Mouse (Mus musculus) large intestine, adult 2 months (tissue): ENCODE results near the gene Rfx5. TPM values are rescaled to one million over a fixed set of nuclear protein-coding genes. Genes with fewer than 3 reads are reported as not detected.
A peak's percentile ranks its signal among the peaks of the same experiment; 100 is the strongest.
"Not testable (repeated sequence)": the region's sequence is repeated elsewhere in the genome, so short reads cannot be mapped to it uniquely, and the experiment has no call there.

Experiments
- DNase-seq: peaks from one replicate; pipeline ENCODE4 v3.0.0-alpha.2; 2012; ENCODE audit warnings: low read depth, low spot score
- WGBS: fragments of 180-500 bp; shearing (Covaris S2); methylation state at CpG from one replicate; pipeline ENCODE4 v1.1.7; 2018; 5-methylcytosine and 5-hydroxymethylcytosine counted together
- polyA plus RNA-seq: library from polyadenylated mRNA; depleted of rRNA; stranded (reverse); fragments of >200 nt; gene quantifications from 2 replicates; pipeline ENCODE4 v1.2.3, GENCODE M21; 2012

The Rfx5 gene
- polyA plus RNA-seq, 1 experiment, result 6.2 TPM

- not testable (repeated sequence) for DNase-seq
- 92% methylated on average over 3 of the region's 3 CpGs for WGBS
These were observed 19.3 kb upstream of the Rfx5 start for GRCm38 (mm10) chr3:94934564-94934963.

GRCm38 (mm10) chr3:94935332-94935731, 18.5 kb upstream of the Rfx5 start:
- 59% methylated on average over 3 of the region's 3 CpGs for WGBS
- DNase-seq, result not testable (repeated sequence)

GRCm38 (mm10) chr3:94936147-94936546, 17.7 kb upstream of the Rfx5 start:
- not testable (repeated sequence) for DNase-seq
- 83% methylated on average over 5 of the region's 5 CpGs for WGBS

- 99% methylated on average over 7 of the region's 7 CpGs for WGBS
These were observed 16.7 kb upstream of the Rfx5 start for GRCm38 (mm10) chr3:94937194-94937593.

GRCm38 (mm10) chr3:94940033-94940432, 13.8 kb upstream of the Rfx5 start:
- 71% methylated on average over 9 of the region's 9 CpGs for WGBS
- not testable (repeated sequence) for DNase-seq

More at GRCm38 (mm10) chr3:94937194-94937593, 16.7 kb upstream of the Rfx5 start:
- not testable (repeated sequence) for DNase-seq

GRCm38 (mm10) chr3:94942211-94942967, 11.5 kb upstream of the Rfx5 start:
- WGBS, result 85% methylated on average over 9 of the region's 9 CpGs
- DNase-seq, result not testable (repeated sequence)

- WGBS, result 31% methylated on average over 4 of the region's 4 CpGs
- not testable (repeated sequence) for DNase-seq
These were observed 10.2 kb upstream of the Rfx5 start for GRCm38 (mm10) chr3:94943706-94944105.

- WGBS, result 71% methylated on average over 3 of the region's 3 CpGs
- no peak for DNase-seq
These were observed 5.7 kb upstream of the Rfx5 start for GRCm38 (mm10) chr3:94948066-94948614.

- peak; percentile 74 for DNase-seq
- WGBS, result 23% methylated on average over 3 of the region's 3 CpGs
These were observed 4.2 kb upstream of the Rfx5 start for GRCm38 (mm10) chr3:94949645-94950044.

GRCm38 (mm10) chr3:94952806-94953205, 1.1 kb upstream of the Rfx5 start:
- DNase-seq, result peak; percentile 71
- 28% methylated on average over 5 of the region's 5 CpGs for WGBS

GRCm38 (mm10) chr3:94953384-94953763, 501 bp upstream of the Rfx5 start:
- no peak for DNase-seq
- WGBS, result 6% methylated on average over 9 of the region's 9 CpGs

- 89% methylated on average over 8 of the region's 8 CpGs for WGBS
- no peak for DNase-seq
These were observed 4.4 kb downstream of the Rfx5 start for GRCm38 (mm10) chr3:94958295-94958694.

- WGBS, result 38% methylated on average over 8 of the region's 8 CpGs
- DNase-seq, result no peak
These were observed 6.0 kb downstream of the Rfx5 start for GRCm38 (mm10) chr3:94959871-94960270.

- 53% methylated on average over 5 of the region's 5 CpGs for WGBS
- no peak for DNase-seq
These were observed 6.4 kb downstream of the Rfx5 start for GRCm38 (mm10) chr3:94960322-94960721.

- DNase-seq, result no peak
- WGBS, result 97% methylated on average over 1 of the region's 1 CpGs
These were observed 11.1 kb downstream of the Rfx5 start for GRCm38 (mm10) chr3:94964989-94965388.

GRCm38 (mm10) chr3:94965878-94966277, 12.0 kb downstream of the Rfx5 start:
- no peak for DNase-seq
- 61% methylated on average over 1 of the region's 1 CpGs for WGBS

- no peak for DNase-seq
- 89% methylated on average over 3 of the region's 3 CpGs for WGBS
These were observed 18.7 kb downstream of the Rfx5 start for GRCm38 (mm10) chr3:94972552-94972951.

- WGBS, result 90% methylated on average over 5 of the region's 5 CpGs
- no peak for DNase-seq
These were observed 19.7 kb downstream of the Rfx5 start for GRCm38 (mm10) chr3:94973620-94974019.

- no peak for DNase-seq
- WGBS, result 15% methylated on average over 9 of the region's 9 CpGs
These were observed 20.2 kb downstream of the Rfx5 start for GRCm38 (mm10) chr3:94974026-94974527.

GRCm38 (mm10) chr3:94974528-94975422, 20.9 kb downstream of the Rfx5 start, which contains the start of gene Pi4kb:
Gene Pi4kb (plus strand): TSS chr3:94974731.
- WGBS, result under 1% methylated on average over 57 of the region's 57 CpGs

More at GRCm38 (mm10) chr3:94974528-94975422, 20.9 kb downstream of the Rfx5 start, which contains the start of gene Pi4kb:
- peak; percentile 76 for DNase-seq
